Mouse (Mus musculus) ovary, adult 18-20 months (tissue): ENCODE measurements at regions not wholly inside any gene's neighbourhood (a gene's known extent, or its start where the extent isn't known, plus 50 kb on each side); places are given as distances from the start of the nearest gene placed in this dataset.

ENCODE experiments used
- DNase-seq: peaks from one replicate; pipeline ENCODE4 v3.0.0; 2022; ENCODE audit warnings: low spot score, mixed read lengths

DNA sequence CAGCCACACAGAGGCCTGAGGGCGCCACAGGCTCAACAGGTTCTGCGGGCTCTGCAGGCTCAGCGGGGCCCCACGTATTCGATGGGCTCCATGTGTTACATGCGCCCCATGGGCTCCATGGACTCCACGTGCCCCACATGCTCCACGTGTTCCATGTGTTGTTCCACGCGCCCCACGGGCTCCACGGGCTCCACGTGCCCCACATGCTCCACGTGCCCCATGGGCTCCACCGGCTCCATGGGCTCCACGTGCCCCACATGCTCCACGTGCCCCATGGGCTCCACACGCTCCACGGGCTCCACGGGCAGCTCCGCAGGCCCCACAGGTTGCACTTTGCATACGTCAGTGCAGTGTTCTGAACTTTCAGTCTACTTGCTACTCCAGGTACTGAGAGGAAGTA is 114.0 kb upstream of the Map1b start:
- no peak for DNase-seq

- DNase-seq = no peak
Measured at GRCm38 (mm10) chr13:99625196-99625595, 108.9 kb upstream of the Map1b start.

GRCm38 (mm10) chr13:99618332-99618731 is 102.0 kb upstream of the Map1b start:
- no peak for DNase-seq

DNA sequence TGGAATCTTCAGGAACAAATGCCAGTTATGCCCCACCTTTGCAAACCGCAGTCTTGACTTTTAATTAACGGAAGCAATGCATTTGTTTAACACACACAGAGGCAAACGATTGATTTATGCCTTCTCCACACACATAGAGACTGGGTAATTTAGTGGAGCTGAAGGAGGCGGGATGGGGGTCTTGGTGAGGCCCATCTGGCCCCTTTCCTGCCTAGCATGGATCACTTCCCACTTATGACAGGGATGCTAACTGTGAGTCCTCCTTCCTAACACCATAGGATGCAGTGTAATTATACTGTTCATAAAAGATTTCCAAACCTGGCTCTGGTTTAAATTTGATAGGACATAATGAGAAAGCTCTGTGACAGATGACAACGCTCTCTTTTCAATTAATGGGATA is 101.1 kb upstream of the Map1b start:
- DNase-seq = no peak

- DNase-seq = no peak
Measured at GRCm38 (mm10) chr13:99611715-99612494, 95.6 kb upstream of the Map1b start.

DNA sequence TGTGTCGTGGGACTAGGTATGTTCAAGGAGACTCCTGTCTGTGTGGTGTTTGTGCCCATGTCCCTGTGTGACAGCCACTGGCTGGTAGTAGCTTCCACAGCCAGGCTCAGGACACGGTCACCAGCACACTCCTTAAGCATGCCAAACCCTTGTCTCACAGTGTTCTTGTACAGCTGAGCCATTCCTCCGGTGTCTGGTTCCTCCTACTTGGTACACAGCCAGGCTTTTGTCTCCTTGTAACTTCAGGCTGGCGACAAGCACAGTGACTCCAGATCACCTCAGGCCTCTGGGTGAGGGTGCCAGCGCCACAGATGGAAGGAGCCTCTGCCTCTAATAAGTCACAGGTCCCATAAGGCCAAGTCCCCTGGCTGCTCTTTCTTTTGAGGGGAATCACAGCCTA is 94.2 kb upstream of the Map1b start:
- DNase-seq = no peak

DNA sequence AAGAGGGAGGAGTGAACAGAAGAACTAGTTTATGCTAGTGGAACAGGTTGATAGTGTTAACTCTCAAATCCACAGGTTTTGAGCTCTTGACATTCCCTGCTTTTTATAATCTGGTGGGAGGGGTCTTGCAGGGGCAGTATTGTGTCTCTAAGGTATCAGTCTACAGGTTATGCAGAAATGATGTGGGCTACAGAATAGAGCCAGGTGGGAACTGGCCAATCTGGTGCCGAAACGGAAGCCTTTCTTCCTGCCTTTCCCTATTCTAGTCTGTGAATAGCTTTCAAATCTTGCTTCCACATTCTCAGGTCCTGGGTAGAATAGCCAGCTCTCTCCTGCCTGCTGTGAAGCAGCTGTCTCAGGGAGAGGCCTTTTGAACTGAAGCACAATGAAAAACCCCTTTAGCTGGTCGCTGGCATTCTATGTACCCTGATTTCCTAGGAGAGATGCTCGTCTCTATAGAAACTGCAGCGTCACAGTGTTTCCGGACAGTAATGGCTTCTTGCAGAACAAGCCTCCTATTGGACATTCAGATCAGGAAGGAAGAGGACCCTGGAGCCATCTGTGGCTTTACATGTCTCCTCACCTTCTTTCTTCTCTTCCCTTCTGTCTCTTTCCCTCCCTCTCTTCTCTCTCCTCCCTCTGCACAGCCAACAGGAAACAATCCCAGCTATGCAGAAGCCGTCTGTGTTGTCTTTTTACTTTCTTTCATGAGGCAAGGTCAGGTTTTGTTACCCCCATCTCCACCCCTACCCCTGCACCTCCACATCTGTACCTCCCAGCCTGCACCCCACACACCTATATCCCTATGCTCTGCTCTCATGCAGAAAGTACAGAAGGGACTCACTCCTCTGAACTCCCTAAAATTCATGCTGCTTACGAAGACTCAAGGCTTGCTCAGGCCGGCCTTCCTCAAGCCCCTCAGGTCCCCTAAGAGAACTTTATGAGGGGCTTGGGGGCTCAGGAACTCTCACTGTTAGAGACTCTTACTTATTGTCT is 93.1 kb upstream of the Map1b start:
- no peak for DNase-seq

DNA sequence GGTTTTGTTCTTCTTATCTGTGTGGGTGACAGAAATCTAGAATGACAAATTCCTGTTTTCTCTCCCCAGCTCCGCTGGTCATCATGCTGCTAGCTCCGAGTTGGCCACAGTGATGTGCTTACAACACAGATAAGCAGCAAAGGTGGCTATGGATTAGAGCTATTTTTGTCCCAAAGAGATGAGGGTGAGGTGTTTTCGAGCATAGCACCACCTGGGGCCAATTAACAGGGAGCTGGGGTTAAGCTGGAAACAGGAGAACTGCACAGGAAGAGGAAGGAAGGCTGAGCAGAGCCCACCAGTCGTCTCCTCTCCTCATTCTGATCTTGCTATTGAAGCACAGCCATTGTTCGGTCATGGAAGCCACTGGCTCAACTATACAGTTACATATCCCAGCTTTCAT is 92.3 kb upstream of the Map1b start:
- no peak for DNase-seq

GRCm38 (mm10) chr13:99607208-99607607 is 90.9 kb upstream of the Map1b start:
- no peak for DNase-seq

DNA sequence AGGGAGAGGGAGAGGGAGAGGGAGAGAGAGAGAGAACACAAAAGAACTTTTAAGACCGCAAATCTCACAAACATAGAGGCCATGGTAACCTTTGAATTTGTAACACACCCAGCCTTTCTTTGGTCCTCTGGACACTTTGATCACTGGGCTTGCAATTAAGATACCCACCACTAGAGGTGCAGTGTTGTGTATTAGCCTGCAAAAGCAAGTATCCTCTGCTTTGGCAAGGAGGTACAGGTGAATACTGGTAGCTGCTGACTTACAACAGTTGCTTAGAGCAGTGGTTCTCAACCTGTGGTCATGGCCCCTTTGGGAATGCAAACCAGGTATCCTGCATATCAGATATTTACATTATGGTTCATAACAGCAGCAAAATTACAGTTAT is 90.3 kb upstream of the Map1b start:
- no peak for DNase-seq

DNA sequence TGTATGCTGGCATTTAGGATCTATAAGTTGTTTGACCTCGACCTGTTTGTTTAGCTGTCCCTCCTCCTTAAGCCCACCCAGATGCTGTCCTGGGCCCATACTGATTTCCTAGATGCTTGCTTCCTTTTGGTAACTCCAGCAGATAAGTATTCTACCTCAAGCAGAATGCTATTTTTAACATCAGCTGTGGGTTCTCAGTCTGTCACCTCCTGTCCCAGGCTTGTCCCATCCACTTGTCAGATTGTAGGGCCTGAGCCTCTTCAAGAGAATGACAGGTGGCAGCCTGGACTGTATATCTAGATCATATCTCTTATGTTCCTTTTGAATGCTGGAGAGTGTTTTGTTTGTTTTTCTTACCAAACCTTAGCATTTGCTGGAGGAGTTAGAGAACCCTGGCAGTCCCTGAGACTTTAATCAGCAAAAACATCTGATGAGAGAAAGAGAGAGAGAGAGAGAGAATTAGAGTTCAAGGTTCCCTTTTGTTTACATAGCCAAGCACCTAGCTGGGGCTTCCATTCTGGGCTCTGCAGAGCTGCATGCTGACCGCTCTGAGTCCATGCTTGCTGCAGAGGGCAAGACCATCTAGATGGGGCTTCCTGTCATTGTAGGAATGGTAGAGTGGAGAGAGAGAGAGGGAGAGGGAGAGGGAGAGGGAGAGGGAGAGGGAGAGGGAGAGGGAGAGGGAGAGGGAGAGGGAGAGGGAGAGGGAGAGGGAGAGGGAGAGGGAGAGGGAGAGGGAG is 89.7 kb upstream of the Map1b start:
- DNase-seq = no peak

GRCm38 (mm10) chr13:99597891-99598290 is 81.6 kb upstream of the Map1b start:
- DNase-seq = no peak

- no peak for DNase-seq
Measured at GRCm38 (mm10) chr13:99593846-99594813, 77.8 kb upstream of the Map1b start.

DNA sequence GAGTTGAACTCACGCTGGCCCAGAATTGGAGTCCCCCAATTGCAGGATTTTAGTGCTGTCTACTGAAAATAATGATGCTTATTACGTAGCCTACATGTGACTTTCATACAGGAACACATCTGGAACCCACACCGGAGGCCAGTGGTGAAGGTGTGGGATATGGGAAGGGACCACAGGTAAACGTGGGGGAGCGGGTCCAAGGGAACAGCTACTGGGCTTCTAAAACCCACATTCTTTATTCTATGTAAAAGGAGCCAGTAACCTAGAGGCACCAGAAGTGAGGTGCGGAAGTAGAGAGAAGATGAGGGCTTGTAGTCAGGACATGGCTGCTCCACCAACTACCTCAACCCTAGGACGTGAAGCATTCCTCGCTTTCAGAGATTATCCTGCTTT is 76.9 kb upstream of the Map1b start:
- DNase-seq = no peak

DNA sequence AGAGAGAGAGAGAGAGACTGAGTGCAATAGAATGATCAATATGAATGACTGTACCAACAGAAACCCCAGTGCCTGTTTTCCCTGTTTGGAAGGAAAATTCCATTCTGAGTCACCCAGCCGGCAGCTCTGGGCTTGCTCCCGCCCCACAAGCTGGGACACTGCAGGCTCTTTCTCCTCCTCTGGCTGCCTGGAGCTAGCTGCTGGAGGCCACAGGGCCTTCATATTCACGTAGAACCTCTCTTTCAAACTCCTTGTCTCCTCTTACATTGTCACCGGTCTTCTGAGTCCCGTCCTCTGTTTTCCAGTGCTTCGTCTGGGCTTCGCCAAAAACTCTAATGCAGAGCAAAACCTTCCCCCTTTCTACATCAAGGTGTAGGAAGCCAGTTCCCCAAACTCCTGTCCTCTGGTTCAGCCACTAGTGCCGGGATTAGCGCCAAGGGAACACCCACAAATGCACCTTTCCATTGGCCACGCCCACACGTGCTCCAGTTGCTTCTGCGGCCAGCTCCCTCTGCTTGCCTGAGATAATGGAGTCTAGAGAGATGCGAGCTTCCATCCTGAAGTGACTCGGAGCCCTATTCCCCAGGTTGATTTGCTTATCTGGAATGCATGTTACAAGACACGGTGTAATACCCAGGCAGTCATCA is 76.4 kb upstream of the Map1b start:
- DNase-seq = no peak

DNA sequence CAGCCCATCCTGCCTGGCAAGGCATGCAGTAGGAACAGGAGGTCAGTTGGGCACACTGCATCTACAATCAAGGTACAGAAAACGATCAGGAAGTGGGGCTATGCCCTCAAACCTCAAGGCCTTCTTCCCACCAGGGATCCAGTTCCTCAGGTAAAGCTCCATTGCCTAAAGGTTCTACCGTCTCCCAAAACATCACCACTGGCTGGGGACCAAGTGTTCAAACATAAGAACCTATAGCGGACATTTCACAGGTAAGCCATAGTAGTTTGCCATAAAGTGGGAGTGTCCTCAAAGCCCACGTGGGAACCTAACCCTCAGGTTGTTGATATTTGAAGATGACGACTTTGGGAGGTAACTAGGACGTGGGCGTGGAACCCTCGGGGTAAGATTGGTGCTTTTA is 72.3 kb upstream of the Map1b start:
- DNase-seq = no peak

- DNase-seq = no peak
Measured at GRCm38 (mm10) chr13:99583841-99584240, 67.5 kb upstream of the Map1b start.

DNA sequence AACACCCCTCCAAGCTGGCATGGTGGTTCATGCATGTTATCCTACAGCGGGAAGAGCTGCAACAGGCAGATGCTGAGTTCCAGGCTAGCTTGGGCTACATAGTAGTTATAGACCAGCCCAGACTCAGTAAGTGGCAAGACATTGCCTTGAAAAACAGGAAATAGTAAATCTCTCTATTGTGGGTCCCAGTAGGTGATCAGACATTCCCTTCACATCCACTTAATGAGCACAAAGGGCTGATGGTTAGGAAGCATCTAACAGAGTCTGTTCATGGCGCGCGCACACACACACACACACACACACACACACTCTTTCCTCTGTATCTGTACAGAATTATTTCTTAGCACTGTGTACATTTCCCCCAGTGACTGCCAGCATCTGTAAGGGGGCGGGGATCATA is 64.0 kb upstream of the Map1b start:
- no peak for DNase-seq

- DNase-seq = no peak
Measured at GRCm38 (mm10) chr13:99579596-99580175, 63.3 kb upstream of the Map1b start.

GRCm38 (mm10) chr13:99577686-99578085 is 61.3 kb upstream of the Map1b start:
- DNase-seq = no peak
